Mouse (Mus musculus): ENCODE measurements around the gene Cacng1.

Gene Cacng1

GRCm38 (mm10) chr11:107716332-107716938, at the start of gene Cacng1:
Gene Cacng1, minus strand, starts transcription at chr11:107716522.
- no peak for DNase-seq

- DNase-seq, result no peak
These were observed 46.6 kb upstream of the Cacng1 start for GRCm38 (mm10) chr11:107762688-107763460.

- no peak for DNase-seq
These were observed 45.6 kb upstream of the Cacng1 start for GRCm38 (mm10) chr11:107761790-107762500.

GRCm38 (mm10) chr11:107760001-107760400, 43.7 kb upstream of the Cacng1 start:
- DNase-seq, result no peak

GRCm38 (mm10) chr11:107759516-107759915, 43.2 kb upstream of the Cacng1 start:
- DNase-seq, result no peak

- no peak for DNase-seq
These were observed 32.8 kb upstream of the Cacng1 start for GRCm38 (mm10) chr11:107749114-107749513.

- DNase-seq, result no peak
These were observed 32.1 kb upstream of the Cacng1 start for GRCm38 (mm10) chr11:107748243-107749035.

- DNase-seq, result no peak
These were observed 26.8 kb upstream of the Cacng1 start for GRCm38 (mm10) chr11:107743100-107743499.

GRCm38 (mm10) chr11:107738418-107739099, 22.2 kb upstream of the Cacng1 start:
- no peak for DNase-seq

- no peak for DNase-seq
These were observed 21.6 kb upstream of the Cacng1 start for GRCm38 (mm10) chr11:107737886-107738285.

GRCm38 (mm10) chr11:107734133-107734532, 17.8 kb upstream of the Cacng1 start:
- DNase-seq, result peak; percentile 62

GRCm38 (mm10) chr11:107731498-107731897, 15.2 kb upstream of the Cacng1 start:
- DNase-seq, result no peak

- no peak for DNase-seq
These were observed 14.6 kb upstream of the Cacng1 start for GRCm38 (mm10) chr11:107730940-107731339.

- DNase-seq, result peak; percentile 15
These were observed 12.8 kb upstream of the Cacng1 start for GRCm38 (mm10) chr11:107729141-107729540.

- DNase-seq, result peak; percentile 60
These were observed 11.9 kb upstream of the Cacng1 start for GRCm38 (mm10) chr11:107728073-107728863.

GRCm38 (mm10) chr11:107724603-107725002, 8.3 kb upstream of the Cacng1 start:
- DNase-seq, result no peak

- DNase-seq, result no peak
These were observed 4.7 kb upstream of the Cacng1 start for GRCm38 (mm10) chr11:107721057-107721456.

GRCm38 (mm10) chr11:107720264-107721021, 4.1 kb upstream of the Cacng1 start:
- no peak for DNase-seq

GRCm38 (mm10) chr11:107714368-107714767, 2.0 kb downstream of the Cacng1 start:
- no peak for DNase-seq

GRCm38 (mm10) chr11:107710379-107710778, 5.9 kb downstream of the Cacng1 start:
- no peak for DNase-seq
